Mouse (Mus musculus) kidney, adult 2 months (tissue): ENCODE measurements at regions not wholly inside any gene's neighbourhood (a gene's known extent, or its start where the extent isn't known, plus 50 kb on each side); places are given as distances from the start of the nearest gene placed in this dataset.

ENCODE experiments used
- CTCF ChIP-seq: fragments of 200-500 bp; conservative IDR thresholded peaks from 2 replicates; pipeline ENCODE4 v1.5.1; 2011; ENCODE audit warnings: low read depth, mild to moderate bottlenecking, control low read depth, low read length, moderate library complexity, mixed read lengths; ENCODE audit not compliant: insufficient read depth, insufficient read length
- POLR2A ChIP-seq: fragments of 200-500 bp; IDR thresholded peaks from one replicate; pipeline ENCODE4 v1.6.1; 2011; ENCODE audit warnings: low read depth, low read length, control low read depth

DNA sequence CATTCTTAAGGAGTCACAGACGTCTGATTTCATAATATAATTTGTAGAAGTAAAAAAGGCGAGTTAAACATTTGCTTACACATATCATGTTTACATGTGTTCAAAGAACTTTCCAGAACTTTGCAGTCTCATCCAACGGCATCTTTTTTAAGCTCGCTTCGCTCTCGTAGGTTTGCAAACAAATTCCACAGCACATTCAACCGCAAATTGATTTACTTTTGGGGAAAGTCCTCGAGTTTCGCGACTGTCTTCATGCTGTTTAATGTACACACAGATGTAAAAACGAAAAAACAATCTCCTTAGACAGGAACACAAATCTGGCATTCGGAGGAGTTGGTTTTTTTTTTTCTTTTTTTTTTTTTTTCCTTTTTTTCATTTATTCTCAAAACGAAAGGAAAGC is 559.3 kb upstream of the 3110018I06Rik start:
- TF ChIP-seq POLR2A (no peak), CTCF (no peak)
